Mouse (Mus musculus) MEL (cell line): Measurements from ENCODE around the gene Nobox. TPM values are rescaled to one million over a fixed set of nuclear protein-coding genes. Genes with fewer than 3 reads are reported as not detected.

Source experiments
- DNase-seq: peaks from one replicate; pipeline ENCODE4 v3.0.0; 2011; ENCODE audit warnings: low read depth, low spot score
- H3K27ac ChIP-seq: 2 replicates; pipeline ENCODE4 v1.5.1; 2012; ENCODE audit warnings: low read depth, mild to moderate bottlenecking, control low read depth, low read length, moderate library complexity; ENCODE audit not compliant: control insufficient read depth
- H3K27me3 ChIP-seq, 2 experiments: fragments of 150-350 bp in 1 of 2; sonication (generic) in 1 of 2; 2 replicates each; pipeline ENCODE4 v1.6.1; 2012; ENCODE audit warnings: low read length in 2 of 2, mild to moderate bottlenecking in 2 of 2, improper control_type of control experiment in 1 of 2, moderate library complexity in 1 of 2; ENCODE audit not compliant: insufficient read depth in 2 of 2, control insufficient read depth in 1 of 2
- H3K36me3 ChIP-seq, 2 experiments: 2 replicates each; pipeline ENCODE4 v1.6.1; 2012 to 2014; ENCODE audit warnings: low read length in 2 of 2, improper control_type of control experiment in 1 of 2, inconsistent platforms in 1 of 2, mild to moderate bottlenecking in 1 of 2; ENCODE audit not compliant: insufficient read depth in 2 of 2, control insufficient read depth in 1 of 2
- H3K4me1 ChIP-seq, 2 experiments: fragments of 150-350 bp in 1 of 2; sonication (generic) in 1 of 2; 2 replicates each; pipeline ENCODE4 v1.6.1; 2012; ENCODE audit warnings: low read length in 2 of 2, improper control_type of control experiment in 1 of 2, mild to moderate bottlenecking in 1 of 2; ENCODE audit not compliant: insufficient read depth in 2 of 2, control insufficient read depth in 1 of 2
- H3K4me3 ChIP-seq, 2 experiments: fragments of 150-350 bp in 1 of 2; sonication (generic) in 1 of 2; 2 replicates each; pipeline ENCODE4 v1.5.1; 2012; ENCODE audit warnings: low read depth in 2 of 2, low read length in 2 of 2, mild to moderate bottlenecking in 2 of 2, moderate library complexity in 2 of 2, control low read depth in 1 of 2, improper control_type of control experiment in 1 of 2; ENCODE audit not compliant: control insufficient read depth in 1 of 2, insufficient read depth in 1 of 2
- H3K79me2 ChIP-seq: 2 replicates; pipeline ENCODE4 v1.6.1; 2012; ENCODE audit warnings: mild to moderate bottlenecking, low read length, moderate library complexity; ENCODE audit not compliant: control insufficient read depth, poor library complexity, insufficient read depth
- H3K9ac ChIP-seq: 2 replicates; pipeline ENCODE4 v1.6.1; 2012; ENCODE audit warnings: low read depth, mild to moderate bottlenecking, control low read depth, low read length, moderate library complexity; ENCODE audit not compliant: control insufficient read depth, poor library complexity, severe bottlenecking
- H3K9me3 ChIP-seq: fragments of 150-350 bp; sonication (generic); replicated peaks from 2 replicates; pipeline ENCODE4 v1.6.1; 2012; ENCODE audit warnings: mild to moderate bottlenecking, low read length, improper control_type of control experiment, moderate library complexity; ENCODE audit not compliant: insufficient read depth
- BHLHE40 ChIP-seq: IDR thresholded peaks from 2 replicates; pipeline ENCODE4 v1.6.1; 2012; ENCODE audit warnings: low read depth, mild to moderate bottlenecking, inconsistent platforms, low read length, improper control_type of control experiment, borderline replicate concordance
- CHD2 ChIP-seq: IDR thresholded peaks from 2 replicates; pipeline ENCODE4 v1.6.1; 2011; ENCODE audit warnings: low read length, improper control_type of control experiment
- E2F4 ChIP-seq: IDR thresholded peaks from 2 replicates; pipeline ENCODE4 v1.6.1; 2011; ENCODE audit warnings: low read depth, low read length, improper control_type of control experiment, borderline replicate concordance
- ELF1 ChIP-seq: IDR thresholded peaks from 2 replicates; pipeline ENCODE4 v1.6.1; 2014; ENCODE audit warnings: low read depth, mild to moderate bottlenecking, inconsistent platforms, low read length, improper control_type of control experiment, moderate library complexity
- EP300 ChIP-seq, 2 experiments: IDR thresholded peaks; 2 replicates each; pipeline ENCODE4 v1.6.1; 2011; ENCODE audit warnings: improper control_type of control experiment in 2 of 2, low read length in 2 of 2, low read depth in 1 of 2, mild to moderate bottlenecking in 1 of 2
- ETS1 ChIP-seq: IDR thresholded peaks from 2 replicates; pipeline ENCODE4 v1.6.1; 2012; ENCODE audit warnings: low read depth, mild to moderate bottlenecking, inconsistent platforms, low read length, improper control_type of control experiment, moderate library complexity
- GABPA ChIP-seq: IDR thresholded peaks from 2 replicates; pipeline ENCODE4 v1.6.1; 2012; ENCODE audit warnings: low read depth, mild to moderate bottlenecking, inconsistent platforms, low read length, improper control_type of control experiment, moderate library complexity
- HCFC1 ChIP-seq: IDR thresholded peaks from 2 replicates; pipeline ENCODE4 v1.6.1; 2012; ENCODE audit warnings: low read depth, mild to moderate bottlenecking, inconsistent platforms, low read length, improper control_type of control experiment, moderate library complexity
- MAX ChIP-seq: IDR thresholded peaks from 2 replicates; pipeline ENCODE4 v1.6.1; 2011; ENCODE audit warnings: low read length, improper control_type of control experiment
- MEF2A ChIP-seq: IDR thresholded peaks from 2 replicates; pipeline ENCODE4 v1.6.1; 2014; ENCODE audit warnings: low read depth, mild to moderate bottlenecking, inconsistent platforms, low read length, improper control_type of control experiment; ENCODE audit not compliant: poor library complexity, insufficient replicate concordance, severe bottlenecking; ENCODE audit errors: extremely low read depth
- MXI1 ChIP-seq: IDR thresholded peaks from 2 replicates; pipeline ENCODE4 v1.6.1; 2011; ENCODE audit warnings: mild to moderate bottlenecking, low read depth, low read length, improper control_type of control experiment
- MYB ChIP-seq: IDR thresholded peaks from 2 replicates; pipeline ENCODE4 v1.6.1; 2011; ENCODE audit warnings: mild to moderate bottlenecking, low read depth, low read length, improper control_type of control experiment
- MYC ChIP-seq: IDR thresholded peaks from 2 replicates; pipeline ENCODE4 v1.6.1; 2011; ENCODE audit warnings: low read depth, mild to moderate bottlenecking, low read length, improper control_type of control experiment, moderate library complexity
- NELFE ChIP-seq: IDR thresholded peaks from 2 replicates; pipeline ENCODE4 v1.6.1; 2011; ENCODE audit warnings: low read depth, low read length, improper control_type of control experiment
- NRF1 ChIP-seq: IDR thresholded peaks from 2 replicates; pipeline ENCODE4 v1.6.1; 2014; ENCODE audit warnings: low read depth, mild to moderate bottlenecking, inconsistent platforms, low read length, improper control_type of control experiment, moderate library complexity; ENCODE audit not compliant: poor library complexity, insufficient read depth, severe bottlenecking
- POLR2A ChIP-seq, 2 experiments: IDR thresholded peaks; 2 replicates each; pipeline ENCODE4 v1.6.1; 2011 to 2012; ENCODE audit warnings: low read length in 2 of 2, mild to moderate bottlenecking in 2 of 2, control low read depth in 1 of 2, improper control_type of control experiment in 1 of 2, low read depth in 1 of 2, moderate library complexity in 1 of 2; ENCODE audit not compliant: control insufficient read depth in 1 of 2, insufficient read depth in 1 of 2, poor library complexity in 1 of 2
- POLR2AphosphoS5 ChIP-seq: IDR thresholded peaks from 2 replicates; pipeline ENCODE4 v1.6.1; 2012; ENCODE audit warnings: low read depth, borderline replicate concordance, mild to moderate bottlenecking, inconsistent platforms, low read length, moderate library complexity, mixed read lengths
- RCOR1 ChIP-seq: IDR thresholded peaks from 2 replicates; pipeline ENCODE4 v1.6.1; 2012; ENCODE audit warnings: low read depth, mild to moderate bottlenecking, inconsistent platforms, low read length, improper control_type of control experiment
- SIN3A ChIP-seq: IDR thresholded peaks from 2 replicates; pipeline ENCODE4 v1.6.1; 2012; ENCODE audit warnings: low read length, improper control_type of control experiment, inconsistent platforms
- SMC3 ChIP-seq: IDR thresholded peaks from 2 replicates; pipeline ENCODE4 v1.6.1; 2011; ENCODE audit warnings: low read depth, low read length, improper control_type of control experiment
- TBP ChIP-seq: IDR thresholded peaks from 2 replicates; pipeline ENCODE4 v1.8.0; 2011; ENCODE audit warnings: low read depth, low read length, improper control_type of control experiment
- USF2 ChIP-seq, 2 experiments: IDR thresholded peaks; 2 replicates each; pipeline ENCODE4 v1.6.1; 2011 to 2012; ENCODE audit warnings: improper control_type of control experiment in 2 of 2, low read length in 2 of 2, borderline replicate concordance in 1 of 2, inconsistent platforms in 1 of 2, low read depth in 1 of 2, mild to moderate bottlenecking in 1 of 2; ENCODE audit not compliant: insufficient read depth in 1 of 2
- polyA plus RNA-seq, 2 experiments: library from polyadenylated mRNA; stranded (reverse) in 1 of 2; unstranded in 1 of 2; fragments of >175 nt in 1 of 2; fragments of >200 nt in 1 of 2; gene quantifications; 2 replicates each; pipeline versions ENCODE4 v1.2.1 to v1.2.4; 2012; ENCODE audit warnings: low replicate concordance in 2 of 2, low read depth in 1 of 2; ENCODE audit not compliant: insufficient read length in 2 of 2, insufficient read depth in 1 of 2, missing spikeins in 1 of 2
- total RNA-seq: library from RNA; depleted of rRNA; stranded (reverse); fragments of 300-350 nt; gene quantifications from 2 replicates; pipeline ENCODE4 v1.2.3, GENCODE M21; 2012

Nobox gene
- total and polyA plus RNA-seq, 3 experiments, result not detected

DNA sequence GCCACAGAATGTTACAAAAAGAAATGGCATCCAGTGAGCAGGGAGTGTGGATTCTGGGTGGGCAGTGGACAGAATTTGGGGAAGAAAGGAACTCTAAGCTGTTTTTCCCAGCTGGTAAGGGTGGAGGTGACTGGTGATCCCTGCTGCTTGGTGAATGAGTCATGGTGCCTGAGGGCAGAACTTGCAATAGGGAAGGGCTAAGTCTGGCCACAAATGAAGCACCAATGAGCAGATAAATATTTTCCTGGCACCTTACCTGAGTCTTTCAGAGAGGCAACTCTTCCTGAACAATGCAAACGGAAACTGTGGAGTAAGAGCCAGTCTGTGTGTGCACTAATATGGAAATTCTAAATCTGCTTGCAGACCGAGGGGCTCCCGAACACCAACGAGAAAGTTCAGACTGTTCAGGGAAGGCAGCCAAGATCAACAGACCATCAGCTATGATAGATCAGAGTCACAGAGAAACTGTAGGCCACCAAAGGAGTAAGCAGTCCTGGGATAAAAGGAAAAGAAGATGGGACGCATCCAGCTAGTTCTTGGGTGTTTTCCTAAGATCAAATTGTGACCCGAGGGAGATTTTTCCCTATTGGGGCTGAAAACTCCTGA lies 16.8 kb downstream of the Nobox start:
- TF ChIP-seq ELF1, result no peak
- no peak for TF ChIP-seq MYC
- no peak for TF ChIP-seq E2F4
- no peak for TF ChIP-seq HCFC1
- TF ChIP-seq NRF1, result no peak
- TF ChIP-seq GABPA, result no peak
- TF ChIP-seq, all 39 proteins: peak for 0
- Histone ChIP-seq H3K27me3 (no peaks in the 10 kb centered on the region), H3K9me3 (no peaks in the 10 kb centered on the region), H3K27ac (no peak overlapping the region), H3K4me1 (0 out of 4 replicates have a peak, but pooled peaks cover 0 to 3% of the 10 kb centered on the region in 2 experiments), H3K79me2 (no peaks in the 10 kb centered on the region), H3K9ac (no peak overlapping the region), H3K36me3 (no peaks in the 10 kb centered on the region), H3K4me3 (no peak overlapping the region)
- DNase-seq, result no peak

DNA sequence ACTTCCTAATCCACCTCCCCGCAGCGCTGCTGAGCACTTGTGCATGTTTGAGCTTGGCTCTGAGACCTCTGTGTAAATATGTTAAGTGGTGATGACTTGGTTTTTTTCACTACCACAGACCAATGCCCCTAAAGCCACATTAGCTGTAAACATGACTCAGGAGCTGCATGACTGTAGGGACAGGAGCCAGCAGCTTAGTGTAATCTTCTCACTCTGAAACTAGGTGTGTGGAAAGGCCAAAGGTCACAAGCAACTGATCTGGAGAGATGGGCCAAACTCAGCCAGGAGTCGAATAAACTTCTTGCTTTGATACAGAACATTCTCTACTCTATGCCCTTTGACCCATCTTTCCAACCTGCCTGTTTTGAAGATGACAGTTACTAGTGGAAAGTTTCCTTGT lies 17.3 kb downstream of the Nobox start:
- DNase-seq, result no peak
- TF ChIP-seq MYB (no peak), MXI1 (no peak), BHLHE40 (no peak), NELFE (no peak), SIN3A (no peak), EP300 (IDR thresholded peaks at IDR 0.05; ENCODE audit: low read depth in 1 of 2, low read length in 2 of 2) (no peak), ETS1 (no peak), POLR2A (IDR thresholded peaks at IDR 0.05; ENCODE audit: control insufficient read depth in 1 of 2, insufficient read depth in 1 of 2, low read depth in 1 of 2, low read length in 2 of 2, poor library complexity in 1 of 2) (no peak)
- H3K4me1 ChIP-seq, result 0 out of 4 replicates have a peak, but pooled peaks cover 0 to 3% of the 10 kb centered on the region in 2 experiments

GRCm38 (mm10) chr6:43280481-43280880 lies 28.9 kb downstream of the Nobox start:
- no peaks in the 10 kb centered on the region for H3K4me1 ChIP-seq
- H3K36me3 ChIP-seq, result no peaks in the 10 kb centered on the region
- DNase-seq, result no peak
- no peaks in the 10 kb centered on the region for H3K9me3 ChIP-seq
- H3K4me3 ChIP-seq, result no peak overlapping the region
- no peak overlapping the region for H3K27ac ChIP-seq
- TF ChIP-seq ELF1 (no peak), CHD2 (no peak), MAX (no peak), MYC (no peak), MEF2A (no peak), RCOR1 (no peak), TBP (no peak), USF2 (IDR thresholded peaks at IDR 0.05; ENCODE audit: borderline replicate concordance in 1 of 2, insufficient read depth in 1 of 2, low read depth in 1 of 2, low read length in 2 of 2) (no peak), POLR2AphosphoS5 (no peak), MXI1 (no peak), SMC3 (no peak)
- no peaks in the 10 kb centered on the region for H3K79me2 ChIP-seq
- no peak overlapping the region for H3K9ac ChIP-seq
- H3K27me3 ChIP-seq, result no peaks in the 10 kb centered on the region

More for the DNA sequence above, 17.3 kb downstream of the Nobox start:
- Histone ChIP-seq H3K9me3 (no peaks in the 10 kb centered on the region), H3K36me3 (no peaks in the 10 kb centered on the region), H3K27ac (no peak overlapping the region), H3K27me3 (no peaks in the 10 kb centered on the region), H3K9ac (no peak overlapping the region), H3K79me2 (no peaks in the 10 kb centered on the region), H3K4me3 (no peak overlapping the region)
